Mouse (Mus musculus) liver, adult 10 weeks (tissue): ENCODE results near the gene Fmo4. TPM values are rescaled to one million over a fixed set of nuclear protein-coding genes. Genes with fewer than 3 reads are reported as not detected.

Experiments
- polyA plus RNA-seq: library from polyadenylated mRNA; stranded (reverse); fragments of 350-450 nt; fragmentation: Illumina TruSeq; extraction: RNeasy Lipid Tissue Mini Kit (QIAGEN cat#74804); gene quantifications from one replicate; pipeline ENCODE4 v1.2.3, GENCODE M21; 2014; ENCODE audit warnings: low read depth, low replicate concordance

Fmo4 gene
- 20.1 TPM for polyA plus RNA-seq

DNA sequence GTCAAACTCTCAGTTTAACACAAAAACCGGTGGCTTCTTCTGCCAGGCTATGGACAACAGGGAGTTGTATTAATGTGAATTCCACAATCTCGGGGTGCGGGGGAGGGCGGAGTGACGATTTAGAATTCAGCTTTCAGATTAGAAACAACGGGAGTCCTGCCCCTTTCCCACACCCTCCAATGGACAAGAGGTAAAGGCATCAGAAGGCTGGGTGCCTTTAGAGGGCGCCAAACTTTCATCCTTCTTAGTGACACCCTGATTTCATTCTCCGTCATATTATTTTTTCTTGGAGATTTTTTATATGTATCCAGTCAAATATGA lies at the start of gene Fmo4:
Gene Fmo4 (minus strand): TSS at position 137 of the 321 bp plus-strand sequence.

Other genes with a start within 250 kb of the Fmo4 start
- 41.2 TPM for gene Vamp4, start 243.5 kb downstream of the Fmo4 start, polyA plus RNA-seq
- gene Myoc, start 174.8 kb downstream of the Fmo4 start, polyA plus RNA-seq = not detected
- not detected for gene Myocos, start 155.8 kb downstream of the Fmo4 start, polyA plus RNA-seq
- 17.9 TPM for gene Prrc2c, start 73.4 kb downstream of the Fmo4 start, polyA plus RNA-seq
- gene Fmo1, start 52.6 kb upstream of the Fmo4 start, polyA plus RNA-seq = 809 TPM
- 43.5 TPM for gene Fmo2, start 84.8 kb upstream of the Fmo4 start, polyA plus RNA-seq
- not detected for gene Fmo6, start 123.5 kb upstream of the Fmo4 start, polyA plus RNA-seq
- gene Fmo3, start 170.6 kb upstream of the Fmo4 start, polyA plus RNA-seq = 441 TPM